7 mouse cellular contexts compared by ENCODE assay signal in genomic region chr1:121327344-121328192, GRCm38 (mm10). TPM values are rescaled to one million over a fixed set of nuclear protein-coding genes. Genes with fewer than 3 reads are reported as not detected.
DNase-seq lines count a peak whose midpoint lies in the region; ATAC-seq lines count a peak whose summit lies in the region.

No protein-coding gene starts in this region.

- intact Hi-C loops in left cerebral cortex, postnatal 36 days (cut with DNase I), result loop anchor here (5.0 kb wide), 2 partner anchors 70 to 725 kb away; partner anchors contain the start of gene En1

- no peaks in the 10 kb centered on the region for H3K27me3 ChIP-seq in intestine, embryonic 16.5 days (replicated peaks; ENCODE audit: control insufficient read depth, insufficient read depth, low read length)
- no peaks in the 10 kb centered on the region for H3K27me3 ChIP-seq in midbrain, embryonic 11.5 days (ENCODE audit: control insufficient read depth, insufficient read depth, low read length)

- no peaks in the 10 kb centered on the region for H3K9me3 ChIP-seq in intestine, embryonic 16.5 days (ENCODE audit: control insufficient read depth, low read length)
- no peaks in the 10 kb centered on the region for H3K9me3 ChIP-seq in midbrain, embryonic 11.5 days (ENCODE audit: control insufficient read depth, low read length)

- H3K36me3 ChIP-seq in intestine, embryonic 16.5 days (ENCODE audit: control insufficient read depth, insufficient read depth, low read length), result no peaks in the 10 kb centered on the region
- no peaks in the 10 kb centered on the region for H3K36me3 ChIP-seq in midbrain, embryonic 11.5 days (ENCODE audit: control insufficient read depth, insufficient read depth, low read length)

- peak overlapping the region; percentile 92 for H3K9ac ChIP-seq in intestine, embryonic 16.5 days (ENCODE audit: low read depth, low read length)
- H3K9ac ChIP-seq in midbrain, embryonic 11.5 days (ENCODE audit: low read length), result peak overlapping the region; percentile 85

- H3K4me3 ChIP-seq in intestine, embryonic 16.5 days (ENCODE audit: low read length), result peak overlapping the region; percentile 87
- H3K4me3 ChIP-seq in midbrain, embryonic 11.5 days (ENCODE audit: low read depth, low read length), result peak overlapping the region; percentile 53

- H3K27ac ChIP-seq in intestine, embryonic 16.5 days (ENCODE audit: low read length), result peak overlapping the region; percentile 88
- peak overlapping the region; percentile 78 for H3K27ac ChIP-seq in midbrain, embryonic 11.5 days (ENCODE audit: low read depth, low read length)

- peak; percentile 99 for ATAC-seq in intestine, embryonic 16.5 days
- peak; percentile 99 for ATAC-seq in midbrain, embryonic 11.5 days (ENCODE audit: low FRiP score)

- peak; percentile 97 for DNase-seq in adrenal gland, adult 2 months
- peak; percentile 86 for DNase-seq in embryo, embryonic 11.5 days (ENCODE audit: low read depth, low spot score)
- peak; percentile 87 to 92 for DNase-seq in gastrocnemius, postnatal 4 days (ENCODE audit: low spot score in 2 of 2)
- DNase-seq in left cerebral cortex, postnatal 36 days (ENCODE audit: low spot score in 2 of 2), result peak; percentile 94 to 96
- peak; percentile 99 for DNase-seq in midbrain, embryonic 11.5 days (ENCODE audit: low spot score, missing footprints)
- DNase-seq in skeletal muscle tissue, adult 2 months (ENCODE audit: low read depth, low spot score), result peak; percentile 95

- H3K4me2 ChIP-seq in intestine, embryonic 16.5 days (ENCODE audit: low read depth, low read length), result peak overlapping the region; percentile 78
- H3K4me2 ChIP-seq in midbrain, embryonic 11.5 days, result peak overlapping the region; percentile 81

- WGBS in intestine, embryonic 16.5 days, result under 1% methylated on average over 55 of the region's 55 CpGs
- WGBS in midbrain, embryonic 11.5 days, result under 1% methylated on average over 55 of the region's 55 CpGs

- H3K4me1 ChIP-seq in intestine, embryonic 16.5 days (ENCODE audit: control insufficient read depth, insufficient read depth, low read length), result peaks cover 13% of the 10 kb centered on the region
- peaks cover 8% of the 10 kb centered on the region for H3K4me1 ChIP-seq in midbrain, embryonic 11.5 days (ENCODE audit: control insufficient read depth, insufficient read depth, low read length)

RNA-seq across cellular contexts. Expression of gene Insig2, which starts 4.8 kb away (rescaled TPM):
- 10 to 100 TPM; 41.5 to 59.7 TPM for total RNA-seq in adrenal gland, adult 2 months (2021)
- polyA plus RNA-seq in adrenal gland, adult 2 months (2012; rRNA removed), result 6.9 and 7.2 TPM in 2 replicates
- 10 to 100 TPM; 33.9 to 37.3 TPM for total RNA-seq in gastrocnemius, postnatal 4 days (2021)
- polyA plus RNA-seq in intestine, embryonic 16.5 days (2015; fragmentation: Nextera tagmentation; extraction: Ambion mirVana), result 24.5 and 25.1 TPM in 2 replicates
- total RNA-seq in left cerebral cortex, postnatal 36 days (2021), result 10 to 100 TPM; 55.7 to 56.0 TPM
- 16.9 and 17.8 TPM in 2 replicates for polyA plus RNA-seq in midbrain, embryonic 11.5 days (2014; fragmentation: Nextera tagmentation; extraction: Ambion mirVana)

Comparison
In these comparisons a context has a peak if more than half of its experiments do, and no peak if none do; other contexts are left out.
1. Peak in every context shown above with its lines: DNase-seq, ATAC-seq, H3K4me3 ChIP-seq and H3K27ac ChIP-seq.